Mouse (Mus musculus): Measurements from ENCODE around the gene Cnot3.

DNA sequence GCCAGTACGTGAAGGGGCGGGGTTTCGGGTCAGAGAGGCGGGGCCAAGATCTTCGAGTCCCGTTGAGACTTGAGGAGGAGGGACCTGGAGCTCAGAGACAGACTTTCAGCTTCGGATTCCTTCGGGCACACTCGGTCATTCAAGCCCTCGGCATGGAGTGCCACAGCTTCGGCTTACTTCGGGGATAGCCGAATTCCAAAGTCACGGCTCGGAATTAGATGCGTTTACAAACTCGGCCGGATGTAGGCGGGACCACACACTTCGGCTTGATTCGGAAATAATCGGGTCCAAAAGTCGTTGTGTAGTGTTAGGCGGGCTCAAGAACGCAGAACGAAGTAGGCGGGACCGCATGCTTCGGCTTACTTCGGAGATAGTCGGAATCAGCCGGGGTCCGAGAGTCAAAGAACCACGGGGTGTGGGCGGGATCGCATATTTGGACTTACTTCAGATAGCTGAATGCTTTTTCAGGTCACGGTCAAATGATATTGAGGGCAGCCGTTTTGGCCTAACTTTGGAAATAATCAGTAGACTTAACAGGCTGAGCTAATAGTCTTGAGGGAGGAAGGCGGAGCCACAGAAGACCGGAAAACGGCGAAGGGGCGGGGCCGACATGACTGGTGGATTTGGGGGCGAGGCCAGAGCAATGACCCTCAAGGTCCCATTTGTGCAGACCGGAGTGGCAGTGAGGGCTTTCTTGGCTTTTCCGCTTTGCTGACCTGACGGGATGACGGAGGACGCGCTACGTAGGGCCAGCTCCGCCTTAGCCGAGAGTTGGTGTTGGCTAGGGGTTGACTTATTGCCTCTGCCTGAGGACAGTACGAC is 48.1 kb downstream of the Cnot3 start, which contains the start of gene Mboat7:
- TF ChIP-seq POLR2A (IDR thresholded peaks at IDR 0.05; ENCODE audit: insufficient read depth, low read depth, low read length) (peak; percentile 97), EP300 (IDR thresholded peaks at IDR 0.05; ENCODE audit: insufficient read depth, low read depth, low read length) (0 out of 2 replicates have a peak, but pooled peaks have one; percentile 4), CTCF (IDR thresholded peaks at IDR 0.05) (no peak)

Measured in heart, adult 2 months (tissue).